Mouse (Mus musculus): ENCODE results near the gene Soat1. TPM values are rescaled to one million over a fixed set of nuclear protein-coding genes. Genes with fewer than 3 reads are reported as not detected.

The Soat1 gene
- total RNA-seq, 2 experiments from 2014 or later = 6.5 TPM

GRCm38 (mm10) chr1:156464963-156465362, 9.2 kb downstream of the Soat1 start:
- DNase-seq = no peak

GRCm38 (mm10) chr1:156463981-156464853, 9.9 kb downstream of the Soat1 start:
- DNase-seq = no peak

DNA sequence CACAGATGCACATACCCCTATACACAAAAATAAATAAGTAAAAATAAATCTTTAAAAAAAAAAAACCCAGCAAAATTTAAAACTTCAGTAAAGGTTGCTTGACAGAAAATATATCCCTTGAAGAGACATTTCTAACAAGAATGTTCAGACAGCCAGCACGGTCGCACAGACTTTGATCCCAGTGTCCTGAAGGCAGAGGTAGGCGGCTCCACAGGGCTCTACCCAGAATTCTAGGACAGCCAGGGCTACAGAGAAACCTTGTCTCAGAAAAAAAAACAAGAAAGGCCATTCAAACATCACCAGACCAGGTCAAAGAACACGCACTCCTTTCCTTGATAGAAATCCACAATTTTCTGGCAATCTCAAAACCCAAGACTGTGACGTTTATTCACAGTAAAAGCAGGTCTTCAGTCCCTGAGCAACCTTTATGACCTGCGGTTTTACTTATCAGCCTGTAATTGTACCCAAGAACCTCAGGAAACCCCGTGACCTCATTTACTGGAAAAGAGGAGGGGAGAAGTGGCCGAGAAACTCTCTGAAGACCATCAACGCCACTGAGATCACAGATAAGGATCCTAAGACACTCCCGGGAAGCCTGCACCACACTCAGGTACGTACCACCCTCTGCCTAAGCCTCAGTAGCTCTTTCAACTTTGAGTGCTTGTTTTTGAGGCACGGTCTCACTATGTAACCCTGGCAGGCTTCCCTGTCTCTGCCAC, 11.7 kb downstream of the Soat1 start:
- no peak for DNase-seq

DNA sequence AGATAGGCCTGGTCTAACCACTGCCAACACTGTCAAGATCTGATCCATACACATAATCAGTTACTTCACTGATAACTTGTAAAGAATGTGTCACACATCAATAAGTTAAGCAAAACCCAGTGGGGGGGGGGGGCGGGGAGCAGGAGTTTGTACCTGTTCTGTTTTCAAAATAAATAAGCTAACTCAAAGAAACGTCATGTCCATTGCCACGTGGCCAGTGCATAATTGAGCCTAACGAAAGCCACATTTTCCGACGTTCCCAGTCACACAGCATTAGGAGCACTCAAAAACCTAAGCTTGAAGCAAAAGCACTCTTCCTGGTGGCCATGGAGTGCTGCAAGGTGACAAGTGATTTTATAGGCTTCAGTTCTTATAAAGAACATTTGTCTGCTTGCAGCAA, 13.1 kb downstream of the Soat1 start:
- no peak for DNase-seq

- DNase-seq = no peak
Measured at GRCm38 (mm10) chr1:156460216-156460615, 13.9 kb downstream of the Soat1 start.

- DNase-seq = no peak
Measured at GRCm38 (mm10) chr1:156459690-156460089, 14.4 kb downstream of the Soat1 start.

- DNase-seq = no peak
Measured at GRCm38 (mm10) chr1:156458391-156459060, 15.6 kb downstream of the Soat1 start.

DNA sequence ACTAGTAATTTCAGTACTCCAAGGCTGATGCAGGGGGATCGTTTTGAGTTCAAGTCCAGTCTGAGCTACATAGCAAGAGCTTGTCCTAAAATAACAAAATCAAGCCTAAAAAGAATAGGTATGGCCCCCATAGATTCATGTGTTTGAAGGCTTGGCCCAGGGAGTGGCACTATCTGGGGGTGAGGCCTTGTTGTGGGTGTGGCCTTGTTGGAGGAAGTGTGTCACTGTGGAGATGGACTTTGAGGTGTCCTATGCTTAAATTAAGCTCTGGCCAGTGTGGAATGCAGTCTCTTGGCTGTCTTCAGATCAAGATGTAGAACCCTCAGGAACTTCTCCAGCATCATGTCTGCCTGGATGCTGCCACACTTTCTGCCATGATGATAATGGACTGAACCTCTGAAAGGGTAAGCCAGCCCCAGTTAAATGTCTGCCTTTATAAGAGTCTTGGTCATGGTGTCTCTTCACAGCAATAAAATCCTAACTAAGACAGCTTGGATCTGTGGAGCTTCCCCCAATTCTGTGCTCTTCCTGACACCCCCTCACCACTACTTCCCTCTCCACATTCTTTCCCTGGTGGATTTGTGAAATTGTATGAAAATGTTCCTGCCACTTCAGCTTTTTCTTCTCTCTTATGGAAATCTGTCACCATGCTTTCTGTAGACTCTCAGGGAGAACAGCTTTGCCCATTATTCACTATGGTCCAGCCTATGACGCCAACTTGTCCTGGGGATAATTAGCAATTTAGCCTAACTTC, 18.9 kb downstream of the Soat1 start:
- no peak for DNase-seq

GRCm38 (mm10) chr1:156454384-156454783, 19.7 kb downstream of the Soat1 start:
- no peak for DNase-seq

DNA sequence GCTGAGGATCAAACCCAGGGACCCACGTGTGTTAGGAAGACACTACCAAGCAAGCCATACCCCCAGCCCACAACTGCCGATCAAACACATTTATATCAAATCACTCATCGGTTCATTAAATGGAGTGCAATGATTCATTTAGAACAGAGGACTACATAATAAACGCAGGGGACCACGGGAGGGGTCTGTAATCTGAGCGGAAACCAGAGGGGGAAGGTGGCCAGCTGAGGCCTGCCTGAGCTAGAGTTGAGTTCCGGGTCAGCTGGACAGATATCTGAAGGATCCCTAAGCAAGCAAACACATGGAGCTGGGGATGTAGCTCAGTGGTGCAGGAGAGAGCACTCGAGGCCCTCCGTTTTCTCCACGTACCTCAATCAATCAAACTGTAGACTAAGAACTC, 20.3 kb downstream of the Soat1 start:
- DNase-seq = no peak

- no peak for DNase-seq
Measured at GRCm38 (mm10) chr1:156450478-156450877, 23.7 kb downstream of the Soat1 start.

GRCm38 (mm10) chr1:156449691-156450090, 24.4 kb downstream of the Soat1 start:
- no peak for DNase-seq

- no peak for DNase-seq
Measured at GRCm38 (mm10) chr1:156449089-156449488, 25.0 kb downstream of the Soat1 start.

GRCm38 (mm10) chr1:156445049-156445448, 29.1 kb downstream of the Soat1 start:
- DNase-seq = no peak

DNA sequence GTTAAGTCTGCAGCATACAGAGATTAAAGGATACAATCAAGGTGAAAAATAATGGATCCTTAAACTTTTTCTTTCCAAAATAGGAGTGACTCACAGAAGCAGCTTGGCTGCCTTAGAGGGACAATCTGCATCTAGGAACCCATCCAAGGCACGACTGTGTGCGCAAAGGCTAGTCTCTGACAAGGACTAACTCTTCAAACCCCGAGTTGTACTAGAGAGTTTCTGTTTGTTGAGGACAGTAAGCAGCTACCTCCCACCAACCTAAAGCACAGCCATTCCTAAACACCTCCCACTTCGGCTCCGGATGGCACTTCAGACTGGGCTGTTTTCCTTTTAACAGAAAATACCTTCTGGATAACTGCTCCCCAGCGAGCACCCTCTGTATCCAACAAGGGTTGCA, 31.4 kb downstream of the Soat1 start:
- no peak for DNase-seq

DNA sequence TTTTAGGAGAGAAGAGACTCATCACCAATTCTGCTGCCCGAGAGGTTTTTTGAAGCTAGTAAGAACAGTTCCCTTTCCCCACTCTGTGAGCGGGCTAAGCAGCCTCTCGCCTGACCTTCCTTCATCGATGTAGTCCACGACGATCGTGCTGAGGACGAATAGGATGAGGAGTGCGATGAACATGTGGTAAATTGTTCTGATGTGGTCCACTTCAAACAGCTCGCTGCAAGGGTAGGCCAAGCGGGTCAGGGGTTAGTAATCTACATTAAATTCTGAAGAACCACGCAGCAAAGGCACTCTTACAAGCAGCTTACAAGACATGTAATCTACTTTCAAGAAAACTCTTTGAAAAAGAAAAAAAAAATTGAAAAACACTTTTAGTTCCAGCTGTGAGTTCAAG, 31.9 kb downstream of the Soat1 start:
- DNase-seq = no peak

GRCm38 (mm10) chr1:156437726-156438125, 36.4 kb downstream of the Soat1 start:
- no peak for DNase-seq

GRCm38 (mm10) chr1:156437016-156437708, 37.0 kb downstream of the Soat1 start:
- DNase-seq = no peak

DNA sequence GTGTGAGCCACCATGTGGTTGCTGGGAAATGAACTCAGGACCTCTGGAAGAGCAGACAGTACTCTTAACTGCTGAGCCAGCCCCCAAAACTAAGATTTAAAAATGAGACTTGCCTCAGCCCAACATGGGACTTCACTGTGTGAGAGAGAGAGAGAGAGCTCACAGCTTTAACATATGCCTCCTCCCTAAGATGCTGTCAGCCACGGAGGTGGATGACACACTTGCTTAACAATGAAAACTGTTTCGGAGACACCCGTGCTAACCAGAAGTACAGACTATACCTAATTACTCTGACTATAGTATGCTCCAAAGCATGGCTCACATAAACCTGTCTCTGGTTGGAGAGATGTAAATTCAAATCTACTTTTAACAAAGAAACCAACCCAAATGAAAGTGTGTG, 40.6 kb downstream of the Soat1 start:
- DNase-seq = no peak

GRCm38 (mm10) chr1:156432498-156432897, 41.6 kb downstream of the Soat1 start:
- no peak for DNase-seq

- DNase-seq = no peak
Measured at GRCm38 (mm10) chr1:156428434-156428833, 45.7 kb downstream of the Soat1 start.

GRCm38 (mm10) chr1:156425746-156426145, 48.4 kb downstream of the Soat1 start:
- no peak for DNase-seq

All from gastrocnemius, postnatal 25 days (tissue).